Mouse (Mus musculus) urinary bladder, postnatal 25 days (tissue): ENCODE measurements around the gene Olfr808.

Experiments
- DNase-seq: peaks from one replicate; pipeline ENCODE4 v3.0.0; 2022; ENCODE audit warnings: low spot score

Olfr808 gene

GRCm38 (mm10) chr10:129765182-129765581 is at the start of gene Olfr808:
Gene Olfr808 (plus strand): TSS chr10:129765482.
- no peak for DNase-seq

DNA sequence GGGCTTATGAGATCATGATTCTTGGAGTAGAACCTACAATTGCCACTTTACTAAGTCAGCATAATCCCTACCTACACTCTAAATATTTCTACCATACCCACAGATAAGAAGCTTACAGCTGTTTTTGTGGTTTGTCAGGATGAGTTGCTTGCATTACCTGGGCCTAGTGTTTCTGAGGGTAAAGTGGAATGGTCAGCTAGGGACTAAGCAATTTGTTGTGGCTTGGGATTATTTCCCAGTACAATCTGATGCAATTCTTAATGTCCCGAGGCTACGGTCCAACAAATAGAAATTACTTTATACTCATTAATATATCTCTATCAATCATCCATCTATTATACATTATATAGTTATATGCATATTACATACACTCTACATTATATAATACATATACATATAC is 36.0 kb upstream of the Olfr808 start, which contains the start of gene Olfr805:
Gene Olfr805, minus strand, starts transcription at position 101 of the 400 bp plus-strand sequence.
- no peak for DNase-seq

DNA sequence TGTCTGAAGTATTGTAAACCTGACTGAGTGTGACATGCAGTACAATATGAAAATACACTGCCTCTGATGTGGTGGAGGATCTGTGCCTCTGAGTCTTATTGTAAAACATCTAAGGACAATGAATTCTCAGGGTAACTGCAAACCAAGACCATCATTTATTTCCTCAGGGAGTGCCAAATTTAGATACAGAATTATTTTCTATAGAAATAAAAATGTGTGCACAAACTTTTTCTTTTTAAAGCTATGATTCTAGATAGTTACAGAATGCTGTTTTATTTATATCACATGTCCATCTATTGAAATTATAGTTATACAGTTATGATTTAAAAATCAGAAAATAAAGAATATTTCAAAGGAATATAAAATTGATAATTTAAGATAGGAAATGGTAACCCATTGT is 23.5 kb upstream of the Olfr808 start, which contains the start of gene Olfr806:
Gene Olfr806, minus strand, starts transcription at position 101 of the 400 bp plus-strand sequence.
- no peak for DNase-seq

GRCm38 (mm10) chr10:129757693-129758092 is 7.6 kb upstream of the Olfr808 start, which contains the start of gene Olfr807:
Gene Olfr807 (minus strand): TSS chr10:129757793.
- no peak for DNase-seq

GRCm38 (mm10) chr10:129774338-129774737 is 9.1 kb downstream of the Olfr808 start, which contains the start of gene Olfr809:
Gene Olfr809 (plus strand): TSS chr10:129774638.
- no peak for DNase-seq

- DNase-seq, result no peak
These were observed 12.8 kb downstream of the Olfr808 start for GRCm38 (mm10) chr10:129778123-129778522.

GRCm38 (mm10) chr10:129794817-129795216 is 29.5 kb downstream of the Olfr808 start, which contains the start of gene Olfr810:
Gene Olfr810 (minus strand): TSS chr10:129794917.
- no peak for DNase-seq

GRCm38 (mm10) chr10:129804296-129804695 is 39.0 kb downstream of the Olfr808 start, which contains the start of gene Olfr811:
Gene Olfr811 (minus strand): TSS chr10:129804396.
- DNase-seq, result no peak
